Mouse (Mus musculus) ovary, postnatal 36 days (tissue): Measurements from ENCODE around the gene Mob2.

ENCODE experiments used
- DNase-seq: peaks from one replicate; pipeline ENCODE4 v3.0.0; 2022; ENCODE audit warnings: low spot score, mixed read lengths

Mob2 gene

DNA sequence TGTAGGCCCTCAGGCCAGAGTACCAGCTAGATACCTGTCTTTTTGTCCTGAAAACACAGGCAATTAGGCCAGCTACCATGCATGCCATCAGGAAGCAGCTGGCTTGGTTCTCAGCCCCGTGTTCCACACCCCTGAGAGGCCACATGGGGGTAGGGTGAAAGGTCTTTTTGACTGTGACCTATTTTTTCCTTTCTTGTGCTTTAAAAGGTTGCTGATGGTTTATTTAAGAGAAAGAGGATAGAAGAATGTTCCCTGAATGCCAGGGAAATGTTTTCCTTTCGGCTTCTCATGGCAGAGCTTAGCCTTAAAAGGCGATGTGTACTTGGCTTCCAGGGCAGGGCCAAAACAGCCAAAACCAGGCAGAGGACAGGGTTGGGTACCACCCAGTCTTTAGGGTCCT, 40.0 kb downstream of the Mob2 start:
- DNase-seq, result no peak

DNA sequence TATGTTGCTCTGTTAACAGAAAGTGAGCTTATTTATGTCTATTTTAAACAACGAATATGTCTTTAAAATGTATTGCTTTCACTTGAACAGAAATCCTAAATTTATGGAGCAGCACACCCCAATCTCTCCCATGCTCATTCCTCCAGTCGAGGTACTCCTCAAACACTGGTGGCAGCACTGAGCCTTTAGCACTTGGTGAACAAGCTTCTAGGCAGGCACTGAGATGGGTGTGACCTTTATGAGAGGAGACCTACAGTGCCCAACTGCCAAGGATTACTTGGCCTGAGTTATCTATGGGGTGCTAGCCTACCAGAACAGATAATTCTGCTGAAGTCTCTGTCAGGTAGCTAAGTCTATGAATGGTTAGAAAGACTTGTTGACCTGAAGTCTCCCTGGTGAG, 41.2 kb downstream of the Mob2 start:
- DNase-seq, result no peak

DNA sequence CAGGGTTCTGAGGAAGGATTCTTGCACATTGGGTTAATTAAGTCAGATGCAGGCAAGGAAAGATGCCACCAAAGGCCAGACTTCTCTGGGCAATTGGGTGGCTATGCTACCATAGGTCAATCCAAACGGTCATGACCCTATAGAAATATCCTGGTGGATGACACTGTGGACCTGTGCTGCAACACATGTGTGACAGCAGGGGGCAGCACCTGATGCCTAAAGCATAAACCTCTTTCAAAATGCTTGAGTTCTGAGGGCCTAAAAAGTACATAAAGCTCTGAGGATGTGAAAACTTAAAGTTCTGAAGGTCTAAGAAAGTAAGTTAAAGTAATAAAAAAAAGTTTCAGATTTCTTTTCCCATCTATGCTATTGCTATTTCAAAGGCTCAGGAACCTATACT, 44.3 kb downstream of the Mob2 start:
- DNase-seq, result peak; percentile 33

DNA sequence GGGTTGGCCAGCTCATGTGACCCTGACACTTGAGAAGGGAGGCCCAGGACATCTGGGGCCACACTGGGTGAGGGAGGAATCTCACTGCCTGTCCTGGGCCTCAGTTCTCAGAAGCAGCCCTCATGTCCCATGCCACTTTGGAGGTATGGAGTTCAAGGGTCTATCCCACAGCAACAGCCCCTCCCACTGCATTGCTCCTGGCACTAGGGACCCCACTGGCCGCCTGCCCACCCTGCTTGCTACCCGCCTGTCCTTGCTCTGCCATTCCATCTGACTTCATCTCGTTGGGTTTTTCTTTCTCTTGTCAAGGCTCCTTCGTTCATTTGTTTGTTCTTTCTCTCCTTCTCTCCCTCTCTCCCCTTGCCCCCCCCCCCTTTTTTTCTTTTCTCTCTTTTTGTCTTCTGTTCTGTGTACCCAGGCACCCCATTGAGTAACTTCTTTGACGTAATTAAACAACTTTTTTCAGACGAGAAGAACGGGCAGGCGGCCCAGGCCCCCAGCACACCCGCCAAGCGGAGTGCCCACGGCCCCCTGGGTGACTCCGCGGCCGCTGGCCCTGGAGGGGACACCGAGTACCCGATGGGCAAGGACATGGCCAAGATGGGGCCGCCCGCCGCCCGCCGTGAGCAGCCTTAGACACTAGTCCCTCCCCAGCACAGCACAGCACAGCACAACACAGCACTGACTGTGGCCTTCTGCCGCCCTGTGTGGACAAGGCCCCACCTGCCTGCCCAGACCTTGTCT, 59.1 kb downstream of the Mob2 start:
- DNase-seq, result peak; percentile 18

- DNase-seq, result no peak
Observed at GRCm38 (mm10) chr7:142000661-142001060, 60.2 kb downstream of the Mob2 start.

DNA sequence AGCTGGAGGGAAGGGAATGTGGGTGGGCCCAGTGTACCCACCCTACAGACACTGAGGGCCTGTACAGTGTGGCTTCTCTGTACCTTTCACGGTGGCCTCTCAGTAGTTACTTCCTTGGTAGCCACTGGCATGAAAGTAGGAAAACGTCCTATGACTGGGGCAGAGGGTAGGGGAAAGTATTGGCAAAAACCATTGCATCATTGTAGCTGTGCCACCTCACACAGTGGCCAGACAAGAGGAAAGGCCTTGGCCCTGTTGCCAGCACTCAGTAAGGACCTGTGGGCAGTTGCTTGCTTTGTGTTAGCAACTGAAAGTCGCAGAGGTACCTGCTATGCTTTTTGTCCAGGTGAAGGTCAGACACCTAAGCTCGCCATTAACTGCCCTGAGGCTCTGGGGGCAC, 66.7 kb downstream of the Mob2 start:
- DNase-seq, result no peak

- DNase-seq, result no peak
Observed at GRCm38 (mm10) chr7:141991183-141991582, 69.7 kb downstream of the Mob2 start.

GRCm38 (mm10) chr7:141988314-141988806, 72.5 kb downstream of the Mob2 start:
- DNase-seq, result no peak

- no peak for DNase-seq
Observed at GRCm38 (mm10) chr7:141981237-141981636, 79.6 kb downstream of the Mob2 start.

- no peak for DNase-seq
Observed at GRCm38 (mm10) chr7:141979247-141979646, 81.6 kb downstream of the Mob2 start.

- no peak for DNase-seq
Observed at GRCm38 (mm10) chr7:141978003-141978402, 82.9 kb downstream of the Mob2 start.

- DNase-seq, result peak; percentile 33
Observed at GRCm38 (mm10) chr7:141972831-141973619, 87.8 kb downstream of the Mob2 start.

GRCm38 (mm10) chr7:141966281-141966680, 94.6 kb downstream of the Mob2 start:
- DNase-seq, result no peak

- DNase-seq, result no peak
Observed at GRCm38 (mm10) chr7:141962521-141962920, 98.3 kb downstream of the Mob2 start.

DNA sequence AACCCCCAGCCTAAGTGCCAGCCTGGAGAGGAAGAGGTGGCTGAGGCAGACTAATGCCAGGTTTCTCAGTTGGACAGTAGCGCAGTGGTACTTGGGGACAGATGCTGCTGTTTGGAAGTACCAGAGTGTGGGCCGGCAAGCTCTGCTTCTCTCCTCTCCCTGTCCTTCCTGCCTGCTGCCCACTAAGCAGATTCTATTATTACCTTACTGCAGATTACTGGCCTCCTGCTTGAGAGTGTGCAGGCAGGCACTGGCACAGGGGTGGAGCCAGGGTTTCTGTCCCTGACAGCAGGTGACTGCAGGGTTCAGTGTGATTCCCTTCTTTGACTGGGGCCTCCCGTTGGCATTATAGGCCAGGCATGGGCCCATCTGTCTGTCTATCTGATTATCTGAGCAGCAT, 99.4 kb downstream of the Mob2 start:
- no peak for DNase-seq

DNA sequence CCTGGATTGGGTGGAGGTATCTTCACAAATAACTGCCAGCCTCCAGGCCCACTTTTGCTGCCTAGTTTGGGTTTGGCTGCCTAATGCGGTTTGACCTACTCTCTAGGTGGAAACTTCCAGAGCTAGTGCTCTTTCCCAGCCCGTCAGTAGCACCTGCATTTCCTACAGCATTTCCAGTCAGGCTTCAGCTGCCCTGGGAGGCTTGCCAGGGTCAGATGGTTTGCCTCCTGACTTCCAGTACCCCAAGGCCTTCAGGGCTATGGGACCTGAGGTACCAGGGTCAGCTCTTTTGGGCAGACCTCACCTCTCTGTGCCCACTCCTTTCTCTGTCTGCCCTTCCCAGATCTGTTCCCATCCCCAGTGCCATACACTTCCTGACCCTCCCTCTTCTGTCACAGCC, 99.9 kb downstream of the Mob2 start:
- no peak for DNase-seq

- peak; percentile 24 for DNase-seq
Observed at GRCm38 (mm10) chr7:141959133-141959532, 101.7 kb downstream of the Mob2 start.
